Mouse (Mus musculus): ENCODE results near the gene Cyth3.
A peak's percentile ranks its signal among the peaks of the same experiment; 100 is the strongest.

The Cyth3 gene

DNA sequence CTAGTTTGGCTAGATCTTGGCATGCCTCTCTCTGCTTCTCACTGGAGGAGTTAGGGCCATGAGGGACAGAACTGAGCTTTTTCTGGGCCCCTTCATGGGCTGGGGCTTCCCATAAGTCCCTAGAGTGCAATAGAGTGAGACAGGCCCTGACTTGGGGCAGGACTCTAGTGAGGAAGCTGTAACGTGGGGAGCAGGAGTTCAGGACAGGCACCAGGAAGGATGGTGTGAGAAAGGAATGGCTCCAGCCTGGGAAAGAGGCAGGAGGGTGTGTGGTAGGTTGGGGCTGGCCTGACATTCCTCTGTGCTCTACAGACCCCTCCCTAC is 83.4 kb downstream of the Cyth3 start:
- DNase-seq (ENCODE audit: low read depth, low spot score) = no peak

DNA sequence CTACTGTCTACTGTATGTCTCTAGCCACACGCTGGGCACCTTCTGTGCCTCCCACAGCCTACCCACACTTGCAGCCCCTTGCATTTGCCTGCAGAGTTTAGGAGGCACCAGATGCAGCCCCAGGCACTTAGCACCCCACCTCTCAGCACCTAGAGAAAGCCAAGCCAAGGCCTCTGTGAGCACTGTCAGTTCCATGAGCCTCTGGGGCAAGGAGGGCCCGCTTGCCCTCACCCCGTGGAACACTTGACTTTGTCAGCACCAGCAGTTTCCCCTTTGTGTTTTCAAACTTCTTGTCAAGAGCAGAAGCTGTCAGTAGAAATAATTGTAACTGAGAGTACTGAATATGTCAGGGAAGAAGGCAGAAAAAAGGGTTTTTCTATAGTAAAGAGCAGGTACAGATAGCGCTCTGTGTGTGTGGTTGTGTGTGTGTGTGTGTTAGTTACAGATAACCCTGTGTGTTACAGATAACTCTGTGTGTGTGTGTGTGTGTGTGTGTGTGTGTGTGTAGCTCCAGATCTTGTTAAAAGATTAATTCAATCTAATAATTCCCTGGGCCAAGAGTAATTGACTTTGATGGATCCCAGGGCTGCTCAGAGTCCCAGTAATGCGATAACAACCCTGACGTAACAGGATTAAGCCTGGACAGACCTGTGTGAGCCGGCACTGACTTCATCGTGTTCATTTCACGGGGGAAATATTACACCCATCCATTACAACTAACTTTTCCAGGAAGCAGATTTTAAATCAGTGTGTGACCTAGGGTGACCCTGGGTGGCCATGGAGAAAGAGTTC is 84.0 kb downstream of the Cyth3 start:
- no peak for DNase-seq (ENCODE audit: low read depth, low spot score)

- DNase-seq (ENCODE audit: low read depth, low spot score) = no peak
These were observed 84.6 kb downstream of the Cyth3 start for GRCm38 (mm10) chr5:143706822-143707200.

- peak; percentile 79 for DNase-seq (ENCODE audit: low read depth, low spot score)
These were observed 89.1 kb downstream of the Cyth3 start for GRCm38 (mm10) chr5:143711326-143711725.

DNA sequence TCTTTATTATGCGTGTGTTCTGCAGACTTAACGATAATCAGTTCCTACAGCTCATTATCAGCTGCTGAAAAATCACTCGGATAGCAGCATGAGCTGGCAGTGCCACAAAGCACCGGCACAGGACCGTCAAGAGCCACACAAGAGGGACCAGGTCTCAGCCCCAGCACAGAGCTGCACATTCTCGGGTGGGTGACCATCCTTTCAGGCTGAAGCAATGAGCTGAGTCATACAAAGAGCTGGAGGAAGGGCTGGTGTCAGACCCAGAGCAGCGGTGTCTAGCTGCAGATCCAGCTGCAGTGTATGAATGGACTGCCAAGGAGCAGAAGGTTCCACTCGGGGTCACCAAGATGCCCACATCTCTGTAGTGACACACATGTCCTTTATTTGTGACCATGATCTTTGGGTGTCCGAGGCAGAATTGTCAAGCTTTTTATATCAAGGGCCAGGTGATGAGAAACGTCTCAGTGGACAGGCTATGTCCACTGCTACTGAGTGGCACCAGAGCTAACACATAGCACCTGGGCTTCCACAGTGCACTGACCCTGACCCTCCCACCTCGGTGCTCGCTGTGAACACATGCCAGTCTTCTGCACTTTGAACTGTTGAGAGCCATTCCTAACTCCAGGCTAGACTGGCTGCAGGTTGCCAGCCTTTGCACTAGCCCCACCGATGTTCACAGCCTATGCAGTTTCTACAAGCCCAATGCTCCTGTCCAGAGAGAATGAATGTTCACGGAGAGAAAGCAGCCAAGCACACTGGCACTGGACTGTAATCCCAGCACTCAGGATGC is 90.0 kb downstream of the Cyth3 start:
- no peak for DNase-seq (ENCODE audit: low read depth, low spot score)

DNA sequence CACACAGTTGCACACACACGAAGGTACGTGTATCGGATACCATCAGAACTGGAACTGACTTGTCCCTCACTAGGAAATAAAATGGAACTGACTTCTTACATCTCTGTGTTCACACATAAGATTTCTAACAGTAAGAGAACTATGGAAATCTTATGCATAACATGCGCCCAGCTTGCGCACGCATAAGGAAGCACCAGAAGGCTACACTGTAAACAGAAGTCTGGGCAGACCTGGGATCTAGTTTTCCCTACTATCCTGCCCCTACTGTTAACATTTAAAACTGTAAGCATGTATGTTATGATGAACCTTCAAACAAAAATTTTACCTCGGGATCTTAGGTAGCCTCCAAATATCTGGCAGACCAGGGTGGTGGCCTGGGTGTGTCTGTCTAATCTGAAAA is 99.7 kb downstream of the Cyth3 start:
- DNase-seq (ENCODE audit: low read depth, low spot score) = no peak

DNA sequence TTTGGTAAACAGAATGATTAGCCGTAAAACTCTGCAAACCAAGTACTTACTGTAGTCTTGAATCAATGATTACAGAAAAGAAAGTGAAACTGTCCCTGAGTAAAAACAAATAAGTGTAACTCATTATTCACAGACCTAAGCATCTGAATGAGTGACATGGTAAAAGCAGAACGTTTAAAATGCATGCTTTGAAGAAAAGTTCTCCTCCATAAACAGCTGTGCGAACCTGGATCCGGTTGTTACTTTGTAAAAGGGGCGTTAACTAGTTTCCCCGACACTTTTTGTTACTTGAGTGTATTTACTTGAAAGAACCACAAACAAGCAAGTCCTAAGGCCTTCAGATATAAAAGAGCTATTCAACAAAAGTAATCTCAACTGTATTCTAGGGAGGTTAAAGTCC is 108.7 kb downstream of the Cyth3 start:
- no peak for DNase-seq (ENCODE audit: low read depth, low spot score)

- DNase-seq (ENCODE audit: low read depth, low spot score) = no peak
These were observed 109.4 kb downstream of the Cyth3 start for GRCm38 (mm10) chr5:143731483-143732112.

- peak; percentile 96 for DNase-seq (ENCODE audit: low read depth, low spot score)
These were observed 110.1 kb downstream of the Cyth3 start, which contains the start of gene Usp42 for GRCm38 (mm10) chr5:143732180-143732891. Gene Usp42, minus strand, starts transcription at chr5:143732280.

DNA sequence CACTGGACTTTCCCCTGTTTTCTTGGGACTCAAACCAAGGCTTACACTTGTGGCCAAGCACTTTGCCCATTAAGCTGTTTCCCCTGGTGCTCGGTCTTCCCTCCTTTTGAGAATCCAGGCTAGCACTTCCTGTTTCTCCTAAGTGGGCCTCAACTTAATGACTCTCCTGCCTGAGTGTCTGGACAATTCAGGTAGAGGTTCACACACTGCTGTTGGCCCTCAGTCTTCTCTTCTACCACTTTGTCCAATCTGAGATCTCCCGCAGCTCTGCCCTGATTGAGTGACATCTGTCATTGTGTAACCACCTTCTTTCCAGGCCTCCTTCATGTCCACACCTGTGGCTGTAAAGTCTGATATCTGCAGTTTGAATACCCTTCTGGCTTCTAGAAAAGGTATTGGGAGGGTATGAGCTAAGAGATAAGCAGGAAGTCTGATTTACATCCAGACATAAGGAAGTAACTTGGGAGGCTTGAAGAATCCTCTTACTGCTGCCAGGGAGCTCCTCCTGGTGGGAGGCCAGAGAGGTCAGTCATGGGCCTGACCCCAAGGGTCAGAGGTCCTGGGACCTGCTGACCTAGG is 127.5 kb downstream of the Cyth3 start:
- no peak for DNase-seq (ENCODE audit: low read depth, low spot score)

DNA sequence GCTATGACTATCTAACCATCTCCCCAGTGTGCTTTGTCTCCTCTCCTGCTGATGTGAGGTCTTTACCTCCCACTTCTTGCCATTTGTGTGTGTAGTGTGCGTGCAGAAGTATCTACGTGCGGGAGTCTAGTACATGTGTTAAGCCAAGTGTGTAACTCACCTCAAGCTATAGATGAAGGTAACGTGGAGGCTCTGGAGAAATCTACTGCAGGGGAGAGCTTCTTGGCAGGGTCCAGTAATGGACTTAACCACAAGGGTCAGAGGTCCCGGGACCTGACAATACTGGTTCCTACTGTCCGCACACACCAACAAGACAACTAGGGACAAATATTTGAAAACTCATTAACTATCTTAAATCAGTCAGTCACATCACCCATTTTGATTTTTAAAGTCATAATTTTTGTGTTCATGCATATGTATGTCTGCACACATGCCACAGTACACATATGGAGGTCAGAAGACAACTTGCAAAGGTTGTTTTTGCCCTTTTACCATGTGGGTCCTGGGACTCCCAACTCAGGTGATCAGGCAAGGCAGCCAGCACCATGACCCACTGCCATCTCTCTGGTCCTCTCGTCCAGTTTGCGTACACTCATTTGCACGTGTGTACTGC is 133.4 kb downstream of the Cyth3 start:
- no peak for DNase-seq (ENCODE audit: low read depth, low spot score)

- DNase-seq (ENCODE audit: low read depth, low spot score) = peak; percentile 78
These were observed 135.7 kb downstream of the Cyth3 start for GRCm38 (mm10) chr5:143757755-143758443.

- no peak for DNase-seq (ENCODE audit: low read depth, low spot score)
These were observed 137.3 kb downstream of the Cyth3 start for GRCm38 (mm10) chr5:143759554-143759953.

Data from forelimb bud, embryonic 11.5 days (tissue).